Mouse (Mus musculus) induced T-regulatory cell, adult 2 months (primary cell): ENCODE measurements around the gene Jph4.
A peak's percentile ranks its signal among the peaks of the same experiment; 100 is the strongest.

Experiments
- DNase-seq: peaks from one replicate; pipeline ENCODE4 v3.0.0-alpha.2; 2012; ENCODE audit warnings: low read depth

Gene Jph4

GRCm38 (mm10) chr14:55095263-55095662 lies 21.5 kb downstream of the Jph4 start:
- no peak for DNase-seq

- DNase-seq, result peak; percentile 82
Observed at GRCm38 (mm10) chr14:55094704-55095231, 22.0 kb downstream of the Jph4 start, which contains the start of gene Thtpa. TSS of gene Thtpa (plus strand) at chr14:55094784.

GRCm38 (mm10) chr14:55093927-55094326 lies 22.8 kb downstream of the Jph4 start:
- DNase-seq, result peak; percentile 72

GRCm38 (mm10) chr14:55092011-55092577 lies 24.6 kb downstream of the Jph4 start, which contains the start of gene Zfhx2:
TSS of gene Zfhx2 (minus strand) at chr14:55092324.
- peak; percentile 95 for DNase-seq

GRCm38 (mm10) chr14:55091209-55091865 lies 25.4 kb downstream of the Jph4 start:
- no peak for DNase-seq

- peak; percentile 55 for DNase-seq
Observed at GRCm38 (mm10) chr14:55089199-55089947, 27.4 kb downstream of the Jph4 start.

GRCm38 (mm10) chr14:55086009-55086514 lies 30.7 kb downstream of the Jph4 start:
- no peak for DNase-seq

- no peak for DNase-seq
Observed at GRCm38 (mm10) chr14:55085324-55086008, 31.3 kb downstream of the Jph4 start.

- DNase-seq, result no peak
Observed at GRCm38 (mm10) chr14:55083481-55083880, 33.3 kb downstream of the Jph4 start.

GRCm38 (mm10) chr14:55081105-55081504 lies 35.6 kb downstream of the Jph4 start:
- no peak for DNase-seq

- DNase-seq, result peak; percentile 88
Observed at GRCm38 (mm10) chr14:55079214-55079970, 37.3 kb downstream of the Jph4 start.

- no peak for DNase-seq
Observed at GRCm38 (mm10) chr14:55078366-55078989, 38.3 kb downstream of the Jph4 start.

- DNase-seq, result no peak
Observed at GRCm38 (mm10) chr14:55077481-55078365, 39.0 kb downstream of the Jph4 start.

- DNase-seq, result no peak
Observed at GRCm38 (mm10) chr14:55076956-55077355, 39.8 kb downstream of the Jph4 start.

- DNase-seq, result no peak
Observed at GRCm38 (mm10) chr14:55076224-55076623, 40.5 kb downstream of the Jph4 start.

- no peak for DNase-seq
Observed at GRCm38 (mm10) chr14:55074416-55074815, 42.3 kb downstream of the Jph4 start.

- DNase-seq, result no peak
Observed at GRCm38 (mm10) chr14:55071756-55072155, 45.0 kb downstream of the Jph4 start.

GRCm38 (mm10) chr14:55066042-55066441 lies 50.7 kb downstream of the Jph4 start:
- no peak for DNase-seq

GRCm38 (mm10) chr14:55065391-55065790 lies 51.3 kb downstream of the Jph4 start:
- DNase-seq, result no peak
